Mouse (Mus musculus) spleen, adult 2 months (tissue): ENCODE data around the gene Kcnk1.

Source experiments
- CTCF ChIP-seq: fragments of 200-500 bp; IDR thresholded peaks from 2 replicates; pipeline ENCODE4 v1.5.1; 2011; ENCODE audit warnings: mild to moderate bottlenecking, inconsistent platforms; ENCODE audit not compliant: insufficient read depth, insufficient read length, insufficient replicate concordance; ENCODE audit errors: extremely low read depth
- POLR2A ChIP-seq: fragments of 200-500 bp; IDR thresholded peaks from 2 replicates; pipeline ENCODE4 v1.6.1; 2011; ENCODE audit warnings: low read depth, low read length, inconsistent platforms

DNA sequence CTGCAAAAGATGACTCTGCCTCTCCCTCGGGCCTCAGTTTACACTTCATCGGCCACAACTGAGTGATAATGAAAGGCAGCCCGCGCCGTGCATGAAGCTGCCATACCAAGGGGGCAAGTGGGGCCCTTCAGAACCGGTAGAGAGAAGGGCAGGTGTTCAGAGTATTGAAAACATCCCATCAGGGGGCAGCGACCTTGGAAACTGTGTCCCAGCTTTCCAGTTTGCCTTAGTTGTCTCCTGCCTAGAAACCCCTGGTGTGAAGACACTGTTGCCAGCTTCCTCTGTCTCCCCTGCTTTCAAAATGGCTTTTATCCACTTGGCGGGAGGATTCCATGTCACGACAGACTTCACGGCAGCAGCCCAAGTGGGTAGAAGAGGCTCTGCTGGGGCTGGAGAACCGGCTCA is 31.2 kb upstream of the Kcnk1 start:
- TF ChIP-seq CTCF = no peak
- no peak for TF ChIP-seq POLR2A
